Mouse (Mus musculus): ENCODE data around the gene C530008M17Rik.

Gene C530008M17Rik

DNA sequence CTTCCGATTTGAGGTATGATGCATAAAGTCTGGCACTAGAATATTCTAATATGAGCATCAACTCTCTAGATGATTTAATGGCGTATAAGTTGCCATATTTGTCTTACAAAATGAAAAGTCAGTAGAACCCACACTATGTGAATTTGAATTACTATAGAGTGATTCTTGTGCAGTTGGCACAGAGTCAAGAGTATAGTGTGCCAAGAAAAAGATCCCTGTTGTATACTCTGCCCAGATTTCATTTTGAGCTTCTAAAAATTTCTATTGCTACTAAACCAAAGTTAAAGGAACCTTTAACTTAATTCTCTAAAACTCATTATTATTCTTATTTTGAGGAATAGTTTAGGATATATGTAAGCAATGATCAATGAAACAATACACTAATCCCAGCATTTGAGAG, at the start of gene C530008M17Rik:
TSS of gene C530008M17Rik (plus strand) at position 301 of the 400 bp plus-strand sequence.
- DNase-seq (ENCODE audit: low read depth in 2 of 2, low spot score in 2 of 2) = no peak

- DNase-seq (ENCODE audit: low read depth in 2 of 2, low spot score in 2 of 2) = no peak
Measured at GRCm38 (mm10) chr5:76609702-76610370, 46.5 kb upstream of the C530008M17Rik start.

DNA sequence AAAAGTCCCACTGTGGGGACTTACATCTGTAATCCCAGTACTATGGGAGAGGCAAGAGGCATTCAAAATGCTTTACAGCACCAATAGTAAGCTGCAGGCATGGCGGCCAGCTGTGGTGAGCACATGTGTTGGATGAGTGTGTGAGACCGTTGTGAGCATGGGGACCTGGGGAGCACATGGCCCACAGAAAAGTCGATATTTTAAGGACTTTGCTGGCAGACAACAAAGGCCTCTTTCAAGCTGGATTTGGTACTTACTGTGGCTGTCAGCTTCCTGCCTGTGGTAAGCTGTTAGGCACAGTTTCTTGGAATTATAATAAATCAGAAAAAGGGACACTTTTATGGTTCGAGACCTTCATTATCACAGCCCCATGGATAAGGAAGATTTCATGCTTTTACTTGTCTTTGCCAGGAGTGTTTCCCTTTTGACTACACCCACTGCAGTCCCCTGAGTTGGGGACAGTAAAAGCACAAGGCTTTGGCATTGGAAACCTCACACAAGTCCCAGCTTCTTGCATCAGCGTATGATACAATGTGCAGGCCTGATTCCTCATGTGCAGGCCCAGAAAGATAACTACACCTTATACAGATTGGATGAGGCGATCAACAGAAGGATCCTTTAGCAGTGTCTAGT, 43.3 kb upstream of the C530008M17Rik start:
- no peak for DNase-seq (ENCODE audit: low read depth in 2 of 2, low spot score in 2 of 2)

GRCm38 (mm10) chr5:76615276-76615675, 41.0 kb upstream of the C530008M17Rik start:
- DNase-seq (ENCODE audit: low read depth in 2 of 2, low spot score in 2 of 2) = no peak

DNA sequence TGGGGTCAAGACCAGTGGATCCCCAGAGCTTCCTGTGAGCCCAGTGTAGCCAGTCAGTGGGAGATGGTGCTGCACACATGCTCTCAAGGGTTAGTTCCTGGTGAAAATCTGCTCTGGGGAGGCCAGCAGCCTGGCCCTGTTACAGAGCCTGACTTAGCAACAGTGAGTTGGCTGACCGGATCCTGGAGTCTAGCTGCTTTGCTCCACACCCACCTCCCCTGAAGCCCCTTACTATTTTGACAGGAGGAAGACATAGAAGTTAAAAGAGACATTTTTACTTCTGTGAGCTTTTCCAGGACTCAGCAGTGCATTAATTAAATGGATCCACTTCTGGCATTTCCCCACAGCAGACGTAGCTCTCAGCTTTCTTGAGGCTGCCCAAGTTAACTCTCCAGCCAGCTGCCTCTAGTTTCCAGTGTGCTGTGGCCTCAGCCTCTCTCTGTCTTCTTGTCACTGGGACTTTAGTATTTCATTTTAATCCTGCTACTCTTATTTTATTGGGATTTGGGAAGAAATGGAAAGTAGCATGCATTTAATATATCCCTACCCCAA, 40.0 kb upstream of the C530008M17Rik start:
- no peak for DNase-seq (ENCODE audit: low read depth in 2 of 2, low spot score in 2 of 2)

GRCm38 (mm10) chr5:76618750-76619149, 37.6 kb upstream of the C530008M17Rik start:
- DNase-seq (ENCODE audit: low read depth in 2 of 2, low spot score in 2 of 2) = no peak

GRCm38 (mm10) chr5:76623759-76624158, 32.6 kb upstream of the C530008M17Rik start:
- no peak for DNase-seq (ENCODE audit: low read depth in 2 of 2, low spot score in 2 of 2)

DNA sequence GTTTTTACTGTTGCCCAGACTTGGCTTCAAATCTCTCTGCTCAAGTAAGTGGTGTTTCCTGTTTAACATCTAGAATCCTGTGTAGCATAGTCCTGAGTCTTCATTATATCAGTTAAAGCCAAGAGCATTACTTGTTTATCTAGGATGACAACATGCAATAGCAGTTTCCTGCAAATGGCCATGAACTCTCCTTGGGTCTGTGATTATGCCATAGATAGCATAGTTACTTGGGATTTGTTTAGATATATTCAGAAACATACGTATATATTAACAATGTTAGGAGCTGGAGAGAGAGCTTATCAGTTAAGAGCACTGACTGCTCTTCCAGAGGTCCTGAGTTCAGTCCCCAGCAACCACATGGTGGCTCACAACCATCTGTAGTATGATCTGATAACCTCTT, 28.5 kb upstream of the C530008M17Rik start:
- no peak for DNase-seq (ENCODE audit: low read depth in 2 of 2, low spot score in 2 of 2)

DNA sequence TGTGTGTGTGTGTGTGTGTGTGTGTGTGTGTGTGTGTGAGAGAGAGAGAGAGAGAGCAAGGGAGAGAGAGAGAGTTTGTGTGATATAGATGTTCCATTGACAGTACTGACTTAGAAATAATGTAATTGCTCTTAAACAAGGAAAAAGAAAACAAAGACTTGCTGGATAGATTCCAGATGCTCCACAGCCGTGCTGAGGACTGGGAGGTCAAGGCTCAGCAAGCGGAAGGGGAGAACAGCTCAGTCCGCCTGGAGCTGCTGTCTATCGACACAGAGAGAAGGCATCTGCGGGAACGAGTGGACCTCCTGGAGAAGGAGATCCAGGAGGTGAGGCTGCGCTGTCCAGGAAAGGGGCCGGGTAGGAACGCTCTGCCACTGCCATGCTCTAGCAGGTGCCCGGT, 22.3 kb upstream of the C530008M17Rik start:
- no peak for DNase-seq (ENCODE audit: low read depth in 2 of 2, low spot score in 2 of 2)

DNA sequence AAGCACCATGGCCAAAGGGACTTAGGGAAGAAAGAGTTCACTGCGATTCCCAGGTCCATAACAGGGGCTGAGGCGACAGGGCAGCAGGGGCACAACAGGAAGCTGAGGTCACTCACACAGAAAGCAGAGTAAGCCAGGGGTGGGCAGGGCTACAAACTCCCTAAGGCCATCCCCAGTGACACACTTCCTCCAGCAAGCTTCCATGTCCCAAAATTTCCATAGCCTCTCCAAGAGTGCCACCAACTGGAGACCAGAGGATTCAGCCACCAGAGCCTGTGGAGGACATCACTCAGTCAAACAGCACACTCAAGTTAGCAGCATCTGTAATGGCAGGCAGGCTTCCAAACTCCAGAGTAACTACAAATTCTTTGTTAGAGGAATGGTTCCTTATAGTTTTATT, 20.7 kb upstream of the C530008M17Rik start:
- DNase-seq (ENCODE audit: low read depth in 2 of 2, low spot score in 2 of 2) = no peak

- DNase-seq (ENCODE audit: low read depth in 2 of 2, low spot score in 2 of 2) = no peak
Measured at GRCm38 (mm10) chr5:76642076-76642475, 14.2 kb upstream of the C530008M17Rik start.

DNA sequence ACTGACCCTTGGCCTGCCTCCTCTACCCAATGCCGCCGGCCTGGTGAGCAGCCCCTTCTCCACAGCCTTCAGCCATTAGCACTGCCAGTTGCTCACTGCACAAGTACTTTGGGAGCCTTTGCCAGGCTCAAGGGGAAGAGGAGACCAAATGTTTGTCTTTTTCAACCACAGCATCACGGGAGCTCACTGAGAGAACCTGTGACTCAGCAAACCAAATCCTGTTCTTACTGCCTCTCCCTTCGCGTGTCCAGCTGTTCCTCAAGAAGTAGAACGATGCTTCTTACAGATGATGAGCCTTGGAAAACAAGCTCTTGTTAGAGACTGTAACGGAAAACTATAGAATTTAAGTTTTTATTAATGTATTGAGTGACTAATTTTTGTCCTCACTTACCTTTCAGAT, 12.1 kb upstream of the C530008M17Rik start:
- DNase-seq (ENCODE audit: low read depth in 2 of 2, low spot score in 2 of 2) = no peak

GRCm38 (mm10) chr5:76645091-76645868, 11.0 kb upstream of the C530008M17Rik start:
- no peak for DNase-seq (ENCODE audit: low read depth in 2 of 2, low spot score in 2 of 2)

GRCm38 (mm10) chr5:76649897-76650296, 6.4 kb upstream of the C530008M17Rik start:
- DNase-seq (ENCODE audit: low read depth in 2 of 2, low spot score in 2 of 2) = no peak

- no peak for DNase-seq (ENCODE audit: low read depth in 2 of 2, low spot score in 2 of 2)
Measured at GRCm38 (mm10) chr5:76651151-76651725, 5.1 kb upstream of the C530008M17Rik start.

DNA sequence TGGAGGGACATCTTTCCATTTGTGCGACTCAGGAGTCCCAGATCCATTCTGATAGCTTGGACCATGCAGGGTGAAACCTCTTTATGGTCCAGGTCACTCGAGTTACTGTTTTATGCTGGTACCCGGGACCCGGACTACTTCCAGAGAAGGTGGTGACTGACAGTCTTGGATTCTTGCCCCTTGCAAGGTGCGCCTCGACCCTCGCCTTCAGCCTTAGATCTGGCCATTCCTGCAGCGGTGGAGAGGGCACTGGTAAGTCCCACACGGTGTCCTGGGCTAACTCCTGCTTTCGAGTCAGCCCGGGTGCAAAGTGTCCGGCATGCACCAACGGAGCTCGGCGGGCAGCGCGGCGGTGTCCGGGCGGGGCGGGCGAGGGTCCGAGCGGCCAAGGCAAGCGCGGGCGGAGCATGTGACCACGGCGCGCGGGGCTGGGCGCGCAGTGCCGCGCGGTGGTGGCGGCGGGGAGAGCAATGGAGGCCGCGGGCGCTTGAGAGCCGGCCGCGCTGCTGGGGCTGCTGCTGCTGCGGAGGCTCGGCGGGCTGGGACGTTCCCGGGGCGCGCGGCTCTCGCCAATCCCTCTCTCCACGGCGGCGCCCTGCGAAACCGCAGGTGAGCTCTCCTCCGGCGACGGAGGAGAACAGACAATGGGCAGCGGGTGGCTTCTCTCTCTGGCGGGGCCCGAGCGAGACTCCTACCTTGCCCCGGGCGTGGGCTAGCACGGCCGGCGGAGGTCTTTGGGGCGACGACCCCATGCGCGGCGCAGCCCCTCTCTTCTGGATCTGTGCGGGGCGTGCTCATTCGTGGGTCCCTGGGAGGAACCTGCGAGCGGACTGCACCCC, 1.2 kb downstream of the C530008M17Rik start:
- DNase-seq (ENCODE audit: low read depth in 2 of 2, low spot score in 2 of 2) = no peak

DNA sequence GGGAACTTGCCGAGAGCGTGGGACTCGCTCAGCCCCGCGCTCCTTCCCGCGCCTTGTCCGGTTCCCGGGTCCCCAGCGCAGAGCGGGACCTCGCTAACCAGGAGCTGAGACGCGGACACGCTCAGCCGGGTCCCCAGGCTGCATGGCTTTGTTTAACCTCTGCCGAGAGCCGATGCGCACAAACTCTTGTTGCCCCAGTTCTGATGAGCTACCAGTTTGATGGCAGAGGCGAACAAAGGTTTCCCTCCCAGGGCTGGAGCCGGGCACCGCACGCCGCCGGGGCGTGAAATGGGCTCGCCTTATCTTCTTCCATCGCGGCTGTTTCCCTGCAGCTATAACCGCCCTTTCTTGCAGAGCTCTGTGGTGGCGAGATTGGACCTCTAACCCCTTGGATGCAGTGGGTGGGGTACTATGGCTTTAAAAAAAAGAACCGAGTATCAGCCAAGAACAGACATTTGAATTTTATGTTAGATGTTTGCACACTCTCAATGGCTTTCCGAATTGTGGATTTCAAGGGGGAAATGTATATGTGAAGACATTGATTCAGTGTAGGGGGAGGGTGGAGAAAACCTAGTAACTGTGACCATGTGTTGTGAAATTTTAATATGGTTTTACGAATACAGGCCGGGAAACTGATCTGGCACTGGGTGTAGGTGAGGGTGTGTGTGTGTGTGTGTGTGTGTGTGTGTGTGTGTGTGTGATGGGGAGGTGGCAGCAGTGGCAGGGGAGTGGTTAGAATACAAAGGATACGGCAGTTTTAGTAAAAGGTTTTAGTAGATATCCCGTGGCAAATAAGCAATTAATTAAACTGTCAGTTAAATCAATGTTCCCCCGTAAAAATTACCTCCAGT, 2.0 kb downstream of the C530008M17Rik start:
- DNase-seq (ENCODE audit: low read depth in 2 of 2, low spot score in 2 of 2) = no peak

DNA sequence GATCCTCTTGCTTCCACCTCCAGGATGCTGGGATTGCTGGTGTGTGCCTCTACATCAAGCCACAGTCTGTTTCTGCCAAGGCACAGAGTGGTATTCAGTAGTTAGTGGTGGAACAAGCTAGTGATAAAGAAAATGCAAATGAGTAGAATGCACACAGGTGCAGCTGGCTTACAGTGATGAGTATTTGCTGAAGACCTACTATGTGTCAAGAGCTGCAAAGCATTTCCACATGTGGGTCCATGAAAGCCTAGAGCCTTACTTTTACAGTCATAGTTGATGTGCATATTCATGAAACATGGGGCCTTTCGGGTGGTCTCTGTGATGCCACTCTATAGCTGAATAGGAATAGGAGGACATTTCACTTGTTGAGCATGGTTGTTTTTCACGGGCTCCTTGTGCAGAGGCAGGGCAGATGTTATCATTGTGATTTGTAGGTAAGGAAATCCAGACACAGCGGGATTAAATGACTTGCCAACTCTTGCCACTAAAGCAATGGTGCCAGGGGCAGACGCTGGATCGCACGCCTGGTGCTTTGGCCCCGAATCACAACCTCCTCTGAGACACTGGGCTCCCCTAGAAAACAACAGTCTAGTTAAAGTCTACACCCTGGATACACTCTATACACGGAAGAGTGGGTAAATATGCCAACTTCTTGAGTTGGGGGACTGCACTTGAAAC, 3.8 kb downstream of the C530008M17Rik start:
- DNase-seq (ENCODE audit: low read depth in 2 of 2, low spot score in 2 of 2) = no peak

DNA sequence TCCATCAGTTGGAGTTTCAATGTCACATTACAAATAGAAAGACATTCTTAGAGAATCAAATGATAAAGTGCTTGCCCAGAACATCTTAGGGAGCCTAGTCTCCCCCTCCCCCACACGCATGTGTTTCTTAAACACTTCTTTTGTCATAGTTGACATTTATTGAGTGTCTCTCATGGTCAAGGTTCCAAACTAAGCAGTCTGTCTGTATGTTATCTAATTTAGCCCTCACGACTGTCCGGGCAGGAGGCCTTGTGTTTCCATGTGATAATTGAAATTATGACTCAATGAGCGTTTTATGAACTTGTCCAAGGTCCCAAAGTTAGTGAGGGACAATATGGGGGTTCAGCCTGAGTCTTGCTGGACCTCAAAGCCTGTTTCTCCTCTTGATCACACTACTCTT, 5.0 kb downstream of the C530008M17Rik start:
- DNase-seq (ENCODE audit: low read depth in 2 of 2, low spot score in 2 of 2) = no peak
